Mouse (Mus musculus) cortical plate, adult 2 months (tissue): ENCODE results near the gene Olfr1396.
A peak's percentile ranks its signal among the peaks of the same experiment; 100 is the strongest.

Experiments used
- CTCF ChIP-seq: fragments of 200-500 bp; IDR thresholded peaks from 2 replicates; pipeline ENCODE4 v1.5.1; 2011; ENCODE audit warnings: mild to moderate bottlenecking, control low read depth, low read length; ENCODE audit not compliant: insufficient read depth; ENCODE audit errors: extremely low read depth
- POLR2A ChIP-seq: fragments of 200-500 bp; IDR thresholded peaks from 2 replicates; pipeline ENCODE4 v1.6.1; 2011; ENCODE audit warnings: mild to moderate bottlenecking, low read length, control low read depth; ENCODE audit not compliant: insufficient read depth; ENCODE audit errors: extremely low read depth

- no peak for TF ChIP-seq POLR2A
- TF ChIP-seq CTCF: peak; percentile 89
Measured at GRCm38 (mm10) chr11:49103047-49103693, 11.5 kb downstream of the Olfr1396 start.
